Mouse (Mus musculus) megakaryocyte, embryonic 14.5 days (primary cell): Measurements from ENCODE around the gene Lypd6b.

ENCODE experiments used
- FLI1 ChIP-seq: IDR thresholded peaks from 2 replicates; pipeline ENCODE4 v1.6.1; 2012; ENCODE audit warnings: low read length, inconsistent platforms, mixed read lengths
- GATA1 ChIP-seq: IDR thresholded peaks from 3 replicates; pipeline ENCODE4 v1.6.1; 2012; ENCODE audit warnings: mixed read lengths, low read length, inconsistent platforms, borderline replicate concordance

DNA sequence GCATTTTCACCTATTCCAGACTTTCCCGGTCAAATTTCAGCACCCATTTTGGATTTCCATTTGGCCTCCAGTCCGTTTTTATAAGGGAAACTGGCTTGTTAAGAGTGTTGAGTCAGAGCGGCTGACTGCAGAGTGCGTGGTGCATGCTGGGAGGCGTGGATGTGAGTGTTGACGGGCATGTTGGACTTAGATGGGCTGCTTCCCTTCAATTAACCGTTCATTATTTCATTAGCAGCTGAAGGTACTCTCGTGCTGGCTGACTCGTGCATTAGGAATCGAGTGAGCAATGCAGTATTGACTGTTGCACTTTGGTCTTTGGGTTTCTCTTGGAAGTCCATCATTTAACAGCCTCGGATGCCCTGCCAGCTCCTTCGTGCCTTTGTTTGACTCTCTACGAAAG is 150.1 kb downstream of the Lypd6b start:
- TF ChIP-seq GATA1 (no peak), FLI1 (no peak)
